Comparison of ENCODE assay signal across 33 mouse cellular contexts in genomic region chr15:103028916-103029512, GRCm38 (mm10). TPM values are rescaled to one million over a fixed set of nuclear protein-coding genes. Genes with fewer than 3 reads are reported as not detected.
DNase-seq lines count a peak whose midpoint lies in the region; ATAC-seq and TF ChIP-seq lines count a peak whose summit lies in the region.
"Had no signal": no experiment of that assay in that cellular context is flagged by ENCODE, and none has a peak within 500 bp of the region (broad histone marks: within the 10 kb centered on the region; RNA-seq: fewer than 3 reads in every experiment).

No protein-coding gene starts in this region.

- H3K27ac ChIP-seq in forebrain, embryonic 10.5 days, result no peak overlapping the region
- no peak overlapping the region for H3K27ac ChIP-seq in forebrain, embryonic 13.5 days
- H3K27ac ChIP-seq in hindbrain, embryonic 12.5 days, result peak overlapping the region; percentile 79
- H3K27ac ChIP-seq in neural tube, embryonic 11.5 days (ENCODE audit: low read depth, low read length), result peak overlapping the region; percentile 99
- no peak overlapping the region for H3K27ac ChIP-seq in kidney, adult 2 months (ENCODE audit: insufficient read depth, low read depth, low read length)
- H3K27ac ChIP-seq: embryonic facial prominence, embryonic 12.5 days; gastrocnemius, adult 2 months; heart, adult 2 months; liver, embryonic 14.5 days; midbrain, embryonic 12.5 days had no signal

- WGBS in forebrain, embryonic 10.5 days, result 8% methylated on average over 9 of the region's 9 CpGs
- 8% methylated on average over 9 of the region's 9 CpGs for WGBS in forebrain, embryonic 13.5 days
- 7% methylated on average over 9 of the region's 9 CpGs for WGBS in hindbrain, embryonic 12.5 days
- 9% methylated on average over 9 of the region's 9 CpGs for WGBS in neural tube, embryonic 11.5 days
- 86% methylated on average over 9 of the region's 9 CpGs for WGBS in kidney, adult 2 months

- no peak for ATAC-seq in forebrain, embryonic 13.5 days
- ATAC-seq in hindbrain, embryonic 12.5 days (ENCODE audit: low FRiP score), result no peak
- ATAC-seq in neural tube, embryonic 11.5 days (ENCODE audit: insufficient read depth, low FRiP score, low TSS enrichment), result no peak
- ATAC-seq: activated CD4-positive, CD25-positive, alpha-beta regulatory T cell, adult 4 months; forebrain, embryonic 16.5 days had no signal

- H3K27me3 ChIP-seq in forebrain, embryonic 10.5 days (ENCODE audit: poor library complexity, severe bottlenecking), result peaks cover 100% of the 10 kb centered on the region
- peaks cover 100% of the 10 kb centered on the region for H3K27me3 ChIP-seq in forebrain, embryonic 13.5 days
- peaks cover 99% of the 10 kb centered on the region for H3K27me3 ChIP-seq in hindbrain, embryonic 12.5 days
- H3K27me3 ChIP-seq in neural tube, embryonic 11.5 days (ENCODE audit: control insufficient read depth, insufficient read depth, low read length), result no peaks in the 10 kb centered on the region
- no peaks in the 10 kb centered on the region; the same call in 1 of the 2 replicates for H3K27me3 ChIP-seq in kidney, adult 2 months (replicated peaks; ENCODE audit: control insufficient read depth, insufficient read depth, low read length)
- H3K27me3 ChIP-seq: CH12.LX had no signal

- H3K9me3 ChIP-seq in forebrain, embryonic 10.5 days, result no peaks in the 10 kb centered on the region
- H3K9me3 ChIP-seq in forebrain, embryonic 13.5 days (replicated peaks), result no peaks in the 10 kb centered on the region
- H3K9me3 ChIP-seq in hindbrain, embryonic 12.5 days (replicated peaks), result no peaks in the 10 kb centered on the region
- H3K9me3 ChIP-seq in neural tube, embryonic 11.5 days (ENCODE audit: control insufficient read depth, low read length), result no peaks in the 10 kb centered on the region
- H3K9me3 ChIP-seq: embryonic facial prominence, embryonic 12.5 days; heart, embryonic 12.5 days; midbrain, embryonic 12.5 days had no signal

- DNase-seq in forebrain, embryonic 10.5 days (ENCODE audit: extremely low spot score, low spot score), result peak; percentile 17
- DNase-seq in embryo, embryonic 10 days (ENCODE audit: low spot score), result peak; percentile 58
- DNase-seq in neural tube, embryonic 11.5 days (ENCODE audit: low spot score), result no peak
- DNase-seq in kidney, adult 2 months, result no peak
- DNase-seq in testis, postnatal 14 days (ENCODE audit: low spot score), result no peak
- no peak for DNase-seq in heart, adult 11 months
- DNase-seq: adrenal gland, adult 2 months; adrenal gland, postnatal 36 days; cerebellum, adult 2 months; gastrocnemius, adult 2 months; gastrocnemius, postnatal 36 days; heart, adult 2 months; heart, postnatal 4 days; kidney, adult 18-20 months; kidney, postnatal 36 days; layer of hippocampus, postnatal 36 days; liver; lung, adult 2 months; lung, postnatal 14 days; retina, postnatal 1 day; right cerebral cortex, postnatal 14 days had no signal

- no peaks in the 10 kb centered on the region for H3K36me3 ChIP-seq in forebrain, embryonic 10.5 days (replicated peaks)
- H3K36me3 ChIP-seq in forebrain, embryonic 13.5 days (ENCODE audit: poor library complexity, severe bottlenecking), result no peaks in the 10 kb centered on the region
- H3K36me3 ChIP-seq in hindbrain, embryonic 12.5 days, result no peaks in the 10 kb centered on the region
- H3K36me3 ChIP-seq in neural tube, embryonic 11.5 days (ENCODE audit: control insufficient read depth, insufficient read depth, low read length), result no peaks in the 10 kb centered on the region
- no peaks in the 10 kb centered on the region for H3K36me3 ChIP-seq in kidney, adult 2 months (ENCODE audit: control insufficient read depth, insufficient read depth, low read length)
- H3K36me3 ChIP-seq: embryonic facial prominence, embryonic 12.5 days; heart, embryonic 12.5 days; midbrain, embryonic 12.5 days had no signal

- no peak overlapping the region for H3K4me2 ChIP-seq in forebrain, embryonic 13.5 days
- peak overlapping the region; percentile 43 for H3K4me2 ChIP-seq in hindbrain, embryonic 12.5 days (replicated peaks)
- H3K4me2 ChIP-seq in neural tube, embryonic 11.5 days (ENCODE audit: low read depth), result peak overlapping the region; percentile 99
- H3K4me2 ChIP-seq: embryonic facial prominence, embryonic 12.5 days; heart, embryonic 12.5 days; midbrain, embryonic 12.5 days had no signal

- no peak for TF ChIP-seq CTCF in kidney, adult 2 months (conservative IDR thresholded peaks at IDR 0.05; ENCODE audit: insufficient read depth, insufficient read length, low read depth, low read length)

- H3K4me1 ChIP-seq in forebrain, embryonic 10.5 days, result peaks cover under 1% of the 10 kb centered on the region
- no peaks in the 10 kb centered on the region for H3K4me1 ChIP-seq in forebrain, embryonic 13.5 days
- peaks cover 3% of the 10 kb centered on the region for H3K4me1 ChIP-seq in hindbrain, embryonic 12.5 days
- peaks cover 64% of the 10 kb centered on the region for H3K4me1 ChIP-seq in neural tube, embryonic 11.5 days (ENCODE audit: control insufficient read depth, insufficient read depth, low read length)
- H3K4me1 ChIP-seq in kidney, adult 2 months (ENCODE audit: control insufficient read depth, insufficient read depth, low read length), result no peaks in the 10 kb centered on the region
- H3K4me1 ChIP-seq: embryonic facial prominence, embryonic 12.5 days; midbrain, embryonic 12.5 days had no signal

- H3K4me3 ChIP-seq in forebrain, embryonic 10.5 days, result no peak overlapping the region
- H3K4me3 ChIP-seq in forebrain, embryonic 13.5 days, result no peak overlapping the region
- no peak overlapping the region for H3K4me3 ChIP-seq in hindbrain, embryonic 12.5 days
- H3K4me3 ChIP-seq in neural tube, embryonic 11.5 days (ENCODE audit: low read depth, low read length), result peak overlapping the region; percentile 61; the same call in 1 of the 2 replicates
- H3K4me3 ChIP-seq in kidney, adult 2 months (ENCODE audit: insufficient read depth, low read depth, low read length), result no peak overlapping the region
- H3K4me3 ChIP-seq: embryonic facial prominence, embryonic 12.5 days; gastrocnemius, adult 2 months; heart, adult 2 months; heart, embryonic 12.5 days; midbrain, embryonic 12.5 days had no signal

- no peak for TF ChIP-seq POLR2A in kidney, adult 2 months (IDR thresholded peaks at IDR 0.05; ENCODE audit: low read depth, low read length)

- no peak overlapping the region for H3K9ac ChIP-seq in forebrain, embryonic 13.5 days
- H3K9ac ChIP-seq in hindbrain, embryonic 12.5 days, result no peak overlapping the region
- H3K9ac ChIP-seq in neural tube, embryonic 11.5 days (ENCODE audit: low read length), result peak overlapping the region; percentile 99
- H3K9ac ChIP-seq: embryonic facial prominence, embryonic 12.5 days; heart, embryonic 12.5 days; liver, embryonic 14.5 days; midbrain, embryonic 12.5 days had no signal

RNA-seq across cellular contexts. Expression of gene Hoxc4, which starts 10.3 kb away (rescaled TPM):
- polyA plus RNA-seq in forebrain, embryonic 10.5 days (2016; fragmentation: Nextera tagmentation; extraction: Ambion mirVana), result not detected in 2 replicates
- polyA plus RNA-seq in forebrain, embryonic 13.5 days (2015; fragmentation: Nextera tagmentation; extraction: Ambion mirVana), result not detected in 2 replicates
- 34.5 and 59.6 TPM in 2 replicates for polyA plus RNA-seq in hindbrain, embryonic 12.5 days (2016; fragmentation: Nextera tagmentation; extraction: Ambion mirVana)
- 62.6 and 67.3 TPM in 2 replicates for polyA plus RNA-seq in neural tube, embryonic 11.5 days (2014; fragmentation: Nextera tagmentation; extraction: Ambion mirVana)
- 2.5 and 2.7 TPM in 2 replicates for polyA plus RNA-seq in kidney, adult 2 months (2012; rRNA removed)
- polyA plus RNA-seq: activated CD4-positive, CD25-positive, alpha-beta regulatory T cell, adult 4 months; forebrain, embryonic 16.5 days; heart, postnatal 0 days had no signal

RNA-seq across cellular contexts. Expression of gene Hoxc6, which starts 31.0 kb away (rescaled TPM):
- not detected in 2 replicates for polyA plus RNA-seq in forebrain, embryonic 10.5 days (2016; fragmentation: Nextera tagmentation; extraction: Ambion mirVana)
- not detected in 2 replicates for polyA plus RNA-seq in forebrain, embryonic 13.5 days (2015; fragmentation: Nextera tagmentation; extraction: Ambion mirVana)
- 2.1 and 2.3 TPM in 2 replicates for polyA plus RNA-seq in hindbrain, embryonic 12.5 days (2016; fragmentation: Nextera tagmentation; extraction: Ambion mirVana)
- 95.9 and 96.4 TPM in 2 replicates for polyA plus RNA-seq in neural tube, embryonic 11.5 days (2014; fragmentation: Nextera tagmentation; extraction: Ambion mirVana)
- polyA plus RNA-seq in kidney, adult 2 months (2012; rRNA removed), result 24.7 and 25.4 TPM in 2 replicates
- polyA plus RNA-seq: activated CD4-positive, CD25-positive, alpha-beta regulatory T cell, adult 4 months; embryonic facial prominence, embryonic 12.5 days; forebrain, embryonic 16.5 days; heart, adult 2 months; heart, postnatal 0 days; midbrain, embryonic 12.5 days had no signal

RNA-seq across cellular contexts. Expression of gene Hoxc8, which starts 38.6 kb away (rescaled TPM):
- not detected in 2 replicates for polyA plus RNA-seq in forebrain, embryonic 10.5 days (2016; fragmentation: Nextera tagmentation; extraction: Ambion mirVana)
- not detected in 2 replicates for polyA plus RNA-seq in forebrain, embryonic 13.5 days (2015; fragmentation: Nextera tagmentation; extraction: Ambion mirVana)
- not detected in 2 replicates for polyA plus RNA-seq in hindbrain, embryonic 12.5 days (2016; fragmentation: Nextera tagmentation; extraction: Ambion mirVana)
- polyA plus RNA-seq in neural tube, embryonic 11.5 days (2014; fragmentation: Nextera tagmentation; extraction: Ambion mirVana), result 63.7 and 67.1 TPM in 2 replicates
- 3.4 and 4.0 TPM in 2 replicates for polyA plus RNA-seq in kidney, adult 2 months (2012; rRNA removed)
- polyA plus RNA-seq: brain, embryonic 14.5 days; cerebellum, adult 2 months; embryonic facial prominence, embryonic 12.5 days; forebrain, embryonic 16.5 days; heart, adult 2 months; heart, postnatal 0 days; lung, adult 2 months; midbrain, embryonic 12.5 days had no signal

RNA-seq across cellular contexts. Expression of gene Hoxc9, which starts 52.8 kb away (rescaled TPM):
- polyA plus RNA-seq in forebrain, embryonic 10.5 days (2016; fragmentation: Nextera tagmentation; extraction: Ambion mirVana), result not detected in 2 replicates
- polyA plus RNA-seq in forebrain, embryonic 13.5 days (2015; fragmentation: Nextera tagmentation; extraction: Ambion mirVana), result not detected in 2 replicates
- polyA plus RNA-seq in hindbrain, embryonic 12.5 days (2016; fragmentation: Nextera tagmentation; extraction: Ambion mirVana), result not detected in 2 replicates
- 36.1 and 40.0 TPM in 2 replicates for polyA plus RNA-seq in neural tube, embryonic 11.5 days (2014; fragmentation: Nextera tagmentation; extraction: Ambion mirVana)
- 5.5 and 7.3 TPM in 2 replicates for polyA plus RNA-seq in kidney, adult 2 months (2012; rRNA removed)
- polyA plus RNA-seq: activated CD4-positive, CD25-positive, alpha-beta regulatory T cell, adult 4 months; brain, embryonic 14.5 days; cerebellum, adult 2 months; embryonic facial prominence, embryonic 12.5 days; forebrain, embryonic 16.5 days; heart, adult 2 months; heart, embryonic 12.5 days; heart, postnatal 0 days; lung, adult 2 months; midbrain, embryonic 12.5 days; stomach, embryonic 14.5 days had no signal

Comparison
In these comparisons a context has a peak if more than half of its experiments do, and no peak if none do; other contexts are left out.
1. DNase-seq: peak in forebrain, embryonic 10.5 days (single experiment) and embryo, embryonic 10 days (single experiment); none in neural tube, embryonic 11.5 days (single experiment), kidney, adult 2 months (single experiment), testis, postnatal 14 days (single experiment) and heart, adult 11 months (single experiment).
2. H3K27ac ChIP-seq: peak in hindbrain, embryonic 12.5 days (single experiment) and neural tube, embryonic 11.5 days (single experiment); none in forebrain, embryonic 10.5 days (single experiment), forebrain, embryonic 13.5 days (single experiment) and kidney, adult 2 months (single experiment).
3. RNA of gene Hoxc8, which starts 38.6 kb away (polyA plus RNA-seq): 63.7 to 67.1 TPM in neural tube, embryonic 11.5 days; 3.4 to 4.0 TPM in kidney, adult 2 months, not detected in hindbrain, embryonic 12.5 days, not detected in forebrain, embryonic 13.5 days and not detected in forebrain, embryonic 10.5 days; every median in the first group is over 10 times any median in the second.